Mouse (Mus musculus) hindbrain, embryonic 10.5 days (tissue): ENCODE data around the gene Bpifb1. TPM values are rescaled to one million over a fixed set of nuclear protein-coding genes. Genes with fewer than 3 reads are reported as not detected.

Source experiments
- DNase-seq: peaks from one replicate; pipeline ENCODE4 v3.0.0-alpha.2; 2017; ENCODE audit warnings: low spot score
- H3K27ac ChIP-seq: fragments of 300-500 bp; sonication (generic); 2 replicates; pipeline ENCODE4 v1.5.1; 2016; ENCODE audit warnings: mild to moderate bottlenecking, moderate library complexity
- H3K27me3 ChIP-seq: fragments of 300-500 bp; sonication (generic); 2 replicates; pipeline ENCODE4 v1.6.1; 2016; ENCODE audit warnings: mild to moderate bottlenecking; ENCODE audit not compliant: poor library complexity, insufficient read depth, severe bottlenecking
- H3K36me3 ChIP-seq: fragments of 300-500 bp; sonication (generic); 2 replicates; pipeline ENCODE4 v1.6.1; 2016; ENCODE audit warnings: mild to moderate bottlenecking, moderate library complexity
- H3K4me1 ChIP-seq: fragments of 300-500 bp; sonication (generic); replicated peaks from 2 replicates; pipeline ENCODE4 v1.6.1; 2016; ENCODE audit warnings: mild to moderate bottlenecking
- H3K4me3 ChIP-seq: fragments of 300-500 bp; sonication (generic); 2 replicates; pipeline ENCODE4 v1.5.1; 2016; ENCODE audit warnings: mild to moderate bottlenecking, moderate library complexity
- H3K9me3 ChIP-seq: fragments of 300-500 bp; sonication (generic); 2 replicates; pipeline ENCODE4 v1.6.1; 2016; ENCODE audit warnings: mild to moderate bottlenecking, moderate library complexity
- WGBS: fragments of 180-500 bp; shearing (Covaris S2); methylation state at CpG from one replicate; pipeline ENCODE4 v1.1.7; 2016; 5-methylcytosine and 5-hydroxymethylcytosine counted together
- polyA plus RNA-seq: library from polyadenylated mRNA; unstranded; fragments of >200 nt; fragmentation: Nextera tagmentation; extraction: Ambion mirVana; gene quantifications from 2 replicates; pipeline ENCODE4 v1.2.1, GENCODE M21; 2016

The Bpifb1 gene
- polyA plus RNA-seq, 1 experiment from 2014 or later, result not detected

- Histone ChIP-seq H3K4me1 (no peaks in the 10 kb centered on the region), H3K27ac (no peak overlapping the region), H3K36me3 (no peaks in the 10 kb centered on the region), H3K27me3 (no peaks in the 10 kb centered on the region), H3K9me3 (no peaks in the 10 kb centered on the region), H3K4me3 (no peak overlapping the region)
- 90% methylated on average over 3 of the region's 3 CpGs for WGBS
- no peak for DNase-seq
These were observed 4.9 kb upstream of the Bpifb1 start for GRCm38 (mm10) chr2:154185748-154186147.

GRCm38 (mm10) chr2:154187468-154187867 is 3.1 kb upstream of the Bpifb1 start:
- Histone ChIP-seq H3K4me3 (no peak overlapping the region), H3K36me3 (no peaks in the 10 kb centered on the region), H3K27ac (no peak overlapping the region), H3K4me1 (no peaks in the 10 kb centered on the region), H3K27me3 (no peaks in the 10 kb centered on the region), H3K9me3 (no peaks in the 10 kb centered on the region)
- WGBS, result 45% methylated on average over 5 of the region's 5 CpGs
- DNase-seq, result no peak

GRCm38 (mm10) chr2:154189877-154190434 is 662 bp upstream of the Bpifb1 start:
- WGBS, result 82% methylated on average over 7 of the region's 7 CpGs
- Histone ChIP-seq H3K36me3 (no peaks in the 10 kb centered on the region), H3K4me1 (no peaks in the 10 kb centered on the region)

GRCm38 (mm10) chr2:154192141-154192540 is 1.5 kb downstream of the Bpifb1 start:
- Histone ChIP-seq H3K9me3 (no peaks in the 10 kb centered on the region), H3K27me3 (no peaks in the 10 kb centered on the region), H3K4me1 (no peaks in the 10 kb centered on the region), H3K27ac (no peak overlapping the region), H3K4me3 (no peak overlapping the region), H3K36me3 (no peaks in the 10 kb centered on the region)
- no peak for DNase-seq
- WGBS, result 71% methylated on average over 2 of the region's 2 CpGs

More at GRCm38 (mm10) chr2:154189877-154190434, 662 bp upstream of the Bpifb1 start:
- H3K9me3 ChIP-seq, result no peaks in the 10 kb centered on the region
- H3K4me3 ChIP-seq, result no peak overlapping the region
- DNase-seq, result no peak
- H3K27ac ChIP-seq, result no peak overlapping the region
- no peaks in the 10 kb centered on the region for H3K27me3 ChIP-seq

- Histone ChIP-seq H3K4me3 (no peak overlapping the region), H3K9me3 (no peaks in the 10 kb centered on the region), H3K4me1 (no peaks in the 10 kb centered on the region), H3K36me3 (no peaks in the 10 kb centered on the region), H3K27ac (no peak overlapping the region), H3K27me3 (no peaks in the 10 kb centered on the region)
- WGBS, result 87% methylated on average over 4 of the region's 4 CpGs
- no peak for DNase-seq
These were observed 2.5 kb downstream of the Bpifb1 start for GRCm38 (mm10) chr2:154193071-154193470.

- Histone ChIP-seq H3K27ac (no peak overlapping the region), H3K36me3 (no peaks in the 10 kb centered on the region), H3K4me3 (no peak overlapping the region), H3K4me1 (no peaks in the 10 kb centered on the region), H3K9me3 (no peaks in the 10 kb centered on the region), H3K27me3 (no peaks in the 10 kb centered on the region)
- 80% methylated on average over 5 of the region's 5 CpGs for WGBS
- no peak for DNase-seq
These were observed 3.4 kb downstream of the Bpifb1 start for GRCm38 (mm10) chr2:154193994-154194504.

- H3K36me3 ChIP-seq, result no peaks in the 10 kb centered on the region
- H3K27ac ChIP-seq, result no peak overlapping the region
- H3K9me3 ChIP-seq, result no peaks in the 10 kb centered on the region
- no peaks in the 10 kb centered on the region for H3K4me1 ChIP-seq
- DNase-seq, result no peak
- no peak overlapping the region for H3K4me3 ChIP-seq
- WGBS, result 92% methylated on average over 9 of the region's 9 CpGs
- H3K27me3 ChIP-seq, result no peaks in the 10 kb centered on the region
These were observed 6.4 kb downstream of the Bpifb1 start for GRCm38 (mm10) chr2:154197036-154197435.

GRCm38 (mm10) chr2:154204630-154205029 is 14.0 kb downstream of the Bpifb1 start:
- H3K27me3 ChIP-seq, result no peaks in the 10 kb centered on the region
- no peak overlapping the region for H3K4me3 ChIP-seq
- H3K27ac ChIP-seq, result no peak overlapping the region
- 93% methylated on average over 4 of the region's 4 CpGs for WGBS
- no peak for DNase-seq
- no peaks in the 10 kb centered on the region for H3K4me1 ChIP-seq
- H3K9me3 ChIP-seq, result no peaks in the 10 kb centered on the region
- no peaks in the 10 kb centered on the region for H3K36me3 ChIP-seq

- 64% methylated on average over 7 of the region's 7 CpGs for WGBS
- Histone ChIP-seq H3K9me3 (no peaks in the 10 kb centered on the region), H3K36me3 (no peaks in the 10 kb centered on the region), H3K4me3 (no peak overlapping the region), H3K4me1 (no peaks in the 10 kb centered on the region), H3K27ac (no peak overlapping the region), H3K27me3 (no peaks in the 10 kb centered on the region)
- peak; percentile 25 for DNase-seq
These were observed 16.3 kb downstream of the Bpifb1 start for GRCm38 (mm10) chr2:154206908-154207307.

GRCm38 (mm10) chr2:154209112-154209511 is 18.5 kb downstream of the Bpifb1 start:
- no peaks in the 10 kb centered on the region for H3K4me1 ChIP-seq
- WGBS, result 22% methylated on average over 3 of the region's 3 CpGs
- H3K36me3 ChIP-seq, result no peaks in the 10 kb centered on the region
- H3K4me3 ChIP-seq, result no peak overlapping the region
- no peak overlapping the region for H3K27ac ChIP-seq
- no peaks in the 10 kb centered on the region for H3K27me3 ChIP-seq
- H3K9me3 ChIP-seq, result no peaks in the 10 kb centered on the region
- DNase-seq, result no peak

- Histone ChIP-seq H3K27ac (no peak overlapping the region), H3K4me3 (no peak overlapping the region), H3K27me3 (no peaks in the 10 kb centered on the region), H3K4me1 (0 out of 2 replicates have a peak, but pooled peaks cover 4% of the 10 kb centered on the region), H3K9me3 (no peaks in the 10 kb centered on the region), H3K36me3 (no peaks in the 10 kb centered on the region)
- WGBS, result 43% methylated on average over 1 of the region's 1 CpGs
- no peak for DNase-seq
These were observed 20.5 kb downstream of the Bpifb1 start for GRCm38 (mm10) chr2:154211121-154211520.

GRCm38 (mm10) chr2:154211881-154212280 is 21.3 kb downstream of the Bpifb1 start:
- no peaks in the 10 kb centered on the region for H3K36me3 ChIP-seq

GRCm38 (mm10) chr2:154215191-154215590 is 24.6 kb downstream of the Bpifb1 start:
- Histone ChIP-seq H3K4me1 (0 out of 2 replicates have a peak, but pooled peaks cover 4% of the 10 kb centered on the region), H3K27ac (no peak overlapping the region), H3K4me3 (no peak overlapping the region), H3K27me3 (no peaks in the 10 kb centered on the region), H3K9me3 (no peaks in the 10 kb centered on the region), H3K36me3 (no peaks in the 10 kb centered on the region)
- 15% methylated on average over 5 of the region's 5 CpGs for WGBS
- peak; percentile 73 for DNase-seq

More at GRCm38 (mm10) chr2:154211881-154212280, 21.3 kb downstream of the Bpifb1 start:
- no peak overlapping the region for H3K4me3 ChIP-seq
- no peak overlapping the region for H3K27ac ChIP-seq
- DNase-seq, result no peak
- H3K27me3 ChIP-seq, result no peaks in the 10 kb centered on the region
- 0 out of 2 replicates have a peak, but pooled peaks cover 4% of the 10 kb centered on the region for H3K4me1 ChIP-seq
- no peaks in the 10 kb centered on the region for H3K9me3 ChIP-seq
- WGBS, result 90% methylated on average over 4 of the region's 4 CpGs
